Mouse (Mus musculus) intestine, embryonic 16.5 days (tissue): Measurements from ENCODE around the gene Cfp. TPM values are rescaled to one million over a fixed set of nuclear protein-coding genes. Genes with fewer than 3 reads are reported as not detected.
A peak's percentile ranks its signal among the peaks of the same experiment; 100 is the strongest.

Source experiments
- ATAC-seq: fragments of 200-750 bp; cut with Nextera tagmentation; 2 replicates; pipeline ENCODE4 v1.8.0; 2017; ENCODE audit warnings: moderate TSS enrichment, moderate library complexity
- H3K27ac ChIP-seq: fragments of 300-500 bp; sonication (generic); 2 replicates; pipeline ENCODE4 v1.5.1; 2014; ENCODE audit warnings: mild to moderate bottlenecking, low read length
- H3K27me3 ChIP-seq: fragments of 300-500 bp; sonication (generic); replicated peaks from 2 replicates; pipeline ENCODE4 v1.6.1; 2014; ENCODE audit warnings: low read length, control low read depth, mixed read lengths; ENCODE audit not compliant: control insufficient read depth, insufficient read depth
- H3K36me3 ChIP-seq: fragments of 300-500 bp; sonication (generic); 2 replicates; pipeline ENCODE4 v1.6.1; 2014; ENCODE audit warnings: low read length, control low read depth; ENCODE audit not compliant: control insufficient read depth, insufficient read depth
- H3K4me1 ChIP-seq: fragments of 300-500 bp; sonication (generic); 2 replicates; pipeline ENCODE4 v1.6.1; 2014; ENCODE audit warnings: low read length, control low read depth, mixed read lengths; ENCODE audit not compliant: control insufficient read depth, insufficient read depth
- H3K4me2 ChIP-seq: fragments of 300-500 bp; sonication (generic); 2 replicates; pipeline ENCODE4 v1.6.1; 2014; ENCODE audit warnings: low read depth, low read length, control low read depth
- H3K4me3 ChIP-seq: fragments of 300-500 bp; sonication (generic); 2 replicates; pipeline ENCODE4 v1.5.1; 2014; ENCODE audit warnings: mild to moderate bottlenecking, low read length
- H3K9ac ChIP-seq: fragments of 300-500 bp; sonication (generic); 2 replicates; pipeline ENCODE4 v1.6.1; 2014; ENCODE audit warnings: low read depth, low read length
- H3K9me3 ChIP-seq: fragments of 300-500 bp; sonication (generic); 2 replicates; pipeline ENCODE4 v1.6.1; 2016; ENCODE audit warnings: low read length, control low read depth; ENCODE audit not compliant: control insufficient read depth
- WGBS: fragments of 180-500 bp; shearing (Covaris S2); extraction: QIAGEN DNeasy Blood & Tissue Kit; methylation state at CpG from one replicate; pipeline ENCODE4 v1.1.7; 2014; 5-methylcytosine and 5-hydroxymethylcytosine counted together
- polyA plus RNA-seq: library from polyadenylated mRNA; unstranded; fragments of >200 nt; fragmentation: Nextera tagmentation; extraction: Ambion mirVana; gene quantifications from 2 replicates; pipeline ENCODE4 v1.2.1, GENCODE M21; 2015

The Cfp gene
- polyA plus RNA-seq: 7.0 and 8.0 TPM in 2 replicates

DNA sequence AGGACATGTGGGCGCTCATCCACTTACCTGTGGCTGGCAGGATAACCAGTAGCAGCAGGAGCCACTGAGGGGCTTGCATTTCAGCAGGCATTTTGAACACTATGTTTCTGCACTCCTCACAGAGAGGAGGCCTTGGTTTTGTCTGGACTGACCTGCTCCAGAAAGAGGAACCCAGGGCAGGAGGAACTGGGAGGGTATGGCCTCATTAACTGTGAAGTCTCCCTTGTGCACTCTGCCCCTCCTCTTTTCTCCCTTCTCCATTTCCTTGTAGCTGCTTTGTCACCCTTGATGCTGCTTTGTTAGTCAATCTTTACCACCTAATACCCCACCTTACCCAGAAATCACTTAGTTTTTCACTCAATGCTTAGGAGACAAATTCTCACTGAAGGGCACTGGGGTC is at the start of gene Cfp:
Cfp (minus strand) TSS at position 192 of the 400 bp plus-strand sequence.
- no peak within 1 kb of the TSS for H3K27ac ChIP-seq
- no peaks in the 10 kb centered on the region for H3K36me3 ChIP-seq
- 83% methylated on average over 1 of the region's 1 CpGs for WGBS
- no peak within 1 kb of the TSS for H3K4me3 ChIP-seq
- H3K9ac ChIP-seq: no peak within 1 kb of the TSS
- H3K4me2 ChIP-seq: no peak within 1 kb of the TSS
- H3K4me1 ChIP-seq: no peaks in the 10 kb centered on the region
- H3K27me3 ChIP-seq: no peaks in the 10 kb centered on the region
- no peaks in the 10 kb centered on the region for H3K9me3 ChIP-seq
- no peak for ATAC-seq

DNA sequence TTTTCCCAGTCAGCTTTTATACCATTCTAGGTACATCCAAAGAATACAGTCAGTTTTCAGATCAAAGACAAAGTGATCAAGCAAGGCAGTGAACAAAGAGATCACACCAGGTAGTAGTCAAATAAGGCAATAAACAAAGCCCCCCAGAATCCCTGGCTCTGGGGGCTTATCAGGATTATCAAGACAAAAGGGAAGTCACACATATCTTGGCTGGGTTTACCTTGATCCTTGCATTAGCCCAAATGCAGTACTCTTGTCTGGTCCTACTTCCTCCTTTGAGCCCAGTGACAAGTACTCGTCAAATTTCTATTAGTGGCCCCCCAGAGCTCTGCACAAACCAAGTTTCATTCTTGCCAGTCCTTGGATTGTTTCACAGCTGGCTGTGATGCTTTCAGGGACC is 49.5 kb upstream of the Cfp start:
- H3K36me3 ChIP-seq: no peaks in the 10 kb centered on the region
- H3K27ac ChIP-seq: no peak overlapping the region
- no peaks in the 10 kb centered on the region for H3K4me1 ChIP-seq
- ATAC-seq: no peak
- H3K4me3 ChIP-seq: no peak overlapping the region
- no peaks in the 10 kb centered on the region for H3K9me3 ChIP-seq
- H3K27me3 ChIP-seq: no peaks in the 10 kb centered on the region
- no peak overlapping the region for H3K4me2 ChIP-seq
- WGBS: 71% methylated on average over 1 of the region's 1 CpGs
- H3K9ac ChIP-seq: no peak overlapping the region

DNA sequence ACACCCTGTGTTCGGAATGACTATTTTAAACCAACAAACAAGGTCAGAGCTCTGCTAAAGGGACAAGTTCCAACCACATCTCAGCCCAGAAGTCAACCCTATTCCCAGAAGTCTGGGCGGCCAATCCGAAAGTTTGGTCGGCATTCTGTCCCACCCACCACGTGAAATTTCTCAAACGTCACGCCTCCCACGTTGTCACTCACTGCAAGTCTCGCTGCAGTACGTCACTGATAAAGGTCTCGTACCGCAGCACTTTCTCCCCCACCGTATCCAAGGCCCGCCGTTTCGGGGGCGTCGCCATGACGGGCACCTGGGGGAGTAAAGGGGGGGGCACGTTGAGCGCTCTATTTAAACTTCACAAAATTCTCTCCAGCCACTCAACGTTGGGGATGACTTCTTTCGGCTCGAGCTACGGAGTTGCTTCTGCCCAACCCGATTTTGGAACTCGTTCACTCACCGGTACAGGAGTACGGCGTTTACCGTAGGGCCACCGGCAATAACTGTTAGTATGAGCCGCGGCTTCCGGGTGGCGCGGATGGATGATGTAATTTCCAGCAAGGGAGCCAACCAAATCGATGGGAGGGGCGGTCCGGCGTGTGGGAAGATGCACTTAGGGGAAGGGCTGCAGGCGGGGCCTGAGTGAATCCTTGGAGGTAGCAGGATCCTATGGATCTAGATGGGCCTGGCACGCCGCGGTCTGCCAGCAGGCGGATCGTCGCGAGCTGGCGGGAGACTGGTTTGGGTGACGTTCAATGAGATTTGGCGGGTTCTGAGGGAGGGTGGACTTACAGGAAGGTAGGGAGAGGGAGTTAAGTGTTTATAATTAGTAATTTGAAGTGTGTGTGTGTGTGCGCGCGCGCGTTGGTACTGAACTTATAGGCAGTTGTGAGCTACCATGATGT is 30.4 kb upstream of the Cfp start, which contains the start of gene Uxt:
Uxt (minus strand) TSS at position 541 of the 902 bp plus-strand sequence.
- Histone ChIP-seq H3K27me3 (no peaks in the 10 kb centered on the region), H3K4me1 (no peaks in the 10 kb centered on the region), H3K9me3 (no peaks in the 10 kb centered on the region), H3K4me3 (peak within 1 kb of the TSS; percentile 57), H3K4me2 (peak within 1 kb of the TSS; percentile 49), H3K27ac (peak within 1 kb of the TSS; percentile 78), H3K9ac (peak within 1 kb of the TSS; percentile 65), H3K36me3 (no peaks in the 10 kb centered on the region)
- peak; percentile 98 for ATAC-seq
- 17% methylated on average over 57 of the region's 57 CpGs for WGBS

DNA sequence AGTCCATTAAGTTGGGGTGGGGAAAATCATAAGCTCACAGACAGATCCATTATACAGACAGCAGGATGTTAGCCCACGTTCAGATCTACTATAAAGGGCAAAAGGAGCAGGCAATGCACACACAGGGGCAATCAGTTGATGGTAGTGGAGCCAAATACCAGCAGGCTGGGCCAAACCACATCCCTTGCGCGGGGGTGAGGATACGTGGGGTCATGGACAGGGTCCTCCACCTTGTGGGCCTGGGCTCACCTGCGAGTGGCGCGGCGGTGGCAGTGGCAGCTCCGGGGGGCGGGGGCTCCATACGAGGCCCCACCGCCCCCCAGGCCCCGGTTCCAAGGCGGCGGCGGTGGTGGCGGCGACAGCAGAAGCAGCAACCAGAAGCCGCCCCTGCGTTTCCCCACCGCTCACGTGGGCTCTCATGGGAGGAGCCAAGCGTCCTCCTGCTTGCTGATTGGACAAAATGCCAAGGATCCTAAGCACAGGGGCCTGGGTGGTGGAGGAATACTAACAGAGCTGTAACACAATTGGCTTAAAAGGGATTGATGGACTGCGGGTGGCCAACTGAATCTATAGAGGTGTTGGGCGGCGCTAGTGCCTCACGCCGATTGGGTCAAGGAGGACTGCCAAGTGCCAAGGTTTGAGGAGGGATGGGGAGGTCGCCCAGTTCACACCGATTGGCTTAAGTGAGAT is 19.0 kb upstream of the Cfp start, which contains the start of gene Elk1:
Elk1 (minus strand) TSS at position 418 of the 690 bp plus-strand sequence.
- no peaks in the 10 kb centered on the region for H3K27me3 ChIP-seq
- no peak within 1 kb of the TSS for H3K27ac ChIP-seq
- no peaks in the 10 kb centered on the region for H3K4me1 ChIP-seq
- 17% methylated on average over 30 of the region's 30 CpGs for WGBS
- H3K9ac ChIP-seq: peak within 1 kb of the TSS; percentile 77
- H3K9me3 ChIP-seq: no peaks in the 10 kb centered on the region
- ATAC-seq: peak; percentile 98
- peak within 1 kb of the TSS; percentile 67 for H3K4me3 ChIP-seq
- peak within 1 kb of the TSS; percentile 52 for H3K4me2 ChIP-seq
- H3K36me3 ChIP-seq: no peaks in the 10 kb centered on the region

DNA sequence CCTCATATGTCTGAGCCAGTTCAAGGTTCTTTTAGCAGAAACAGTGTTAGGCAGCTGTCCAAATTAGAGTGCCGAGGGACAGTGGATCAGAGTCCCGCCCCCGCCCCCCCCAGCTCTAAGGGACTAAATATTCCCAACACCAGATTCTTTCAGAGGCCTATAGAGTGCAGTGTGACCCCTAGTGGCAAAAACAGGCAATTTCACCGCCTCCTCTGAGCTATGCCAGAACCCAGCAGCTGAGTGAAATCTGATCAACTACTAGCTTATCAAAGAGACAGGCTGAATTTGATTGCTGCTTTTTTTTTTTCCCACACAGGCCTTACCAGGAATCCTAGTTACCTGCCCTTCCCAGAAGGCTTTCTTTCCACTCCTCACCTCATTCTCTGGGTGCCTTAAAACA is 14.7 kb upstream of the Cfp start:
- H3K4me2 ChIP-seq: no peak overlapping the region
- 5% methylated on average over 4 of the region's 4 CpGs for WGBS

DNA sequence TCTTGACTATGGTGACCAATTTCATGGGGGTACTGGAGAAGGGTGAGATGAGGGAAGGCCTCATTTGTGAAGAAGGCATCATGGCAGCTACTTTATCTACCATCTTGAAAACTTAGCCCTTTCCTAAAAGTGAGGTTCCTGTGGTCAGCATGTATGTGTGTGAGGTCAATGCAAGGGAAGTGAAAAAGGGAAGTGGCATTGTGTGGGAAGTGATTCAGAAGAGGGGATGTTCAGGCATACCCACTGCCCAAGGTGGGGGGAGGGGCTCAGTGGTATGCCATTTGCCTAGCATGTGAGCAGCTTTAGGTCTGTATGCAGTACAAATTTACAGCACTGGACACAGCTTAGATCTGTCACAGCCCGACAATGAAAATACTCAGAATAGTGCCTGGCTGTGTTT is 608 bp upstream of the Cfp start:
- H3K4me3 ChIP-seq: no peak overlapping the region
- H3K4me2 ChIP-seq: no peak overlapping the region
- H3K9me3 ChIP-seq: no peaks in the 10 kb centered on the region
- H3K27ac ChIP-seq: no peak overlapping the region
- H3K36me3 ChIP-seq: no peaks in the 10 kb centered on the region
- no peaks in the 10 kb centered on the region for H3K27me3 ChIP-seq
- H3K9ac ChIP-seq: no peak overlapping the region
- ATAC-seq: no peak
- no peaks in the 10 kb centered on the region for H3K4me1 ChIP-seq
- WGBS: 79% methylated on average over 1 of the region's 1 CpGs

More for the DNA sequence above, 14.7 kb upstream of the Cfp start:
- Histone ChIP-seq H3K27me3 (no peaks in the 10 kb centered on the region), H3K36me3 (no peaks in the 10 kb centered on the region), H3K27ac (no peak overlapping the region), H3K9ac (no peak overlapping the region), H3K9me3 (no peaks in the 10 kb centered on the region), H3K4me1 (no peaks in the 10 kb centered on the region), H3K4me3 (no peak overlapping the region)
- ATAC-seq: no peak

DNA sequence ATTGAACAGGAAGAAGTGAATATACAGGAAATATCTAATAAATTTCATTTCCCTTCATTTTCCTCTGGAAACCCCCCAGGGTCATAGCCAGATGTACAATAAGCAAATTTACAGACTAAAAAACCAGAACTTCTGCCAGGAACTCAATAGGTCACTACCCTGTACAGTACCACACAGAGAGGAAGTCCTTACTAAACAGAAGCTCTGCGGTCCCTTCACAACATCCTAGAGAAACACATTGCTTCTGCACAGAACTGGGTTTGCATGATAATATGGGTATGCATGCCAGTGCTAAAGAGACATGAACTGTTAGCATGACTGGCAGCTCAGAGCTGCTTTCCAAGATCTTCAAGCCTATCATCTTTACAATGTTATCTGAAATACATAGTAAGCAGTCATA is 1.5 kb downstream of the Cfp start:
- no peaks in the 10 kb centered on the region for H3K36me3 ChIP-seq

DNA sequence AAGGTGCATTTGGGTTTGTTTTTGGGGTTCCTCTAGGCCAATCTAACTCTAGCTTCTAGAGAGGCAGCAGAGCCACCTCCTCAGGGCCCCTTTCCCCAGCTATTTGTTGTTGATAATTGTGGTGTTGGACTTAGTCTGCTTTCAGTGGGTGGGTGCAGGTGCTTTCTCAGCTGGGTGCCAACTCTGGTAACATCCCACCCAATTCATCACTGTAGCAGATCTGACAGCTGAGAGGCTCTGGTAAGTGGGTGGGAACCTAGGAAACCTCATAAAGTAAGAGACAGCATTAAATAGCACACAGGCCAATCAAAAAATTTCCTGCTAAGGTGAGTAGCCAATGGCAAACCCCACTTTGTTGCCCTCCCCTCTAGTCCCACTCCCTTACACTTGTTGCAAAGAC is 6.4 kb downstream of the Cfp start:
- ATAC-seq: no peak
- H3K4me2 ChIP-seq: no peak overlapping the region
- H3K4me3 ChIP-seq: no peak overlapping the region
- H3K27me3 ChIP-seq: no peaks in the 10 kb centered on the region
- H3K9me3 ChIP-seq: no peaks in the 10 kb centered on the region
- H3K4me1 ChIP-seq: no peaks in the 10 kb centered on the region
- H3K36me3 ChIP-seq: no peaks in the 10 kb centered on the region
- no peak overlapping the region for H3K27ac ChIP-seq
- no peak overlapping the region for H3K9ac ChIP-seq

More for the DNA sequence above, 1.5 kb downstream of the Cfp start:
- Histone ChIP-seq H3K27ac (no peak overlapping the region), H3K9ac (no peak overlapping the region), H3K4me1 (no peaks in the 10 kb centered on the region), H3K4me2 (no peak overlapping the region), H3K9me3 (no peaks in the 10 kb centered on the region), H3K4me3 (no peak overlapping the region), H3K27me3 (no peaks in the 10 kb centered on the region)
- 88% methylated on average over 1 of the region's 1 CpGs for WGBS
- ATAC-seq: no peak

DNA sequence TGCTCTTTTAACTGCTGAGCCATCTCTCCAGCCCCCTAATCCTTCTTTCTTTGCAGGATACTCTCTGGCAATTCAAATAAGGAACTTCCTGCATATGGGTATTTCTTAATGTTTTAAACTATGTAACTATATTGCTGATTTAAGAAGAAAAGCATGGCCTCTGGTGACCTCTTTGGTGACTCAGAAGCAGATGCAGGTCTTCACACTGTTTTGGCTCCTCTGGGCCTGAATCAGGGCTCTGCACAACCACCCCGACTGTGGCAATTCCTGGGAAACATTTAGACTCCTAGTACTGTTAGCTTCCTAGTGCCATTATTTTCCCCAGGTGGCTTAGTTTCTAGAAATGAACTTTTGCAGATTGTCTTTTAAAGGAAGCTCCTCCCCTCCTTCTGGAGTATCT is 7.8 kb downstream of the Cfp start:
- Histone ChIP-seq H3K4me3 (no peak overlapping the region), H3K4me2 (no peak overlapping the region), H3K27ac (no peak overlapping the region), H3K9me3 (no peaks in the 10 kb centered on the region), H3K9ac (no peak overlapping the region), H3K36me3 (no peaks in the 10 kb centered on the region), H3K4me1 (no peaks in the 10 kb centered on the region), H3K27me3 (no peaks in the 10 kb centered on the region)
- no peak for ATAC-seq
- WGBS: 70% methylated on average over 1 of the region's 1 CpGs
